Mouse (Mus musculus) ES-E14 (cell line): ENCODE data around the gene Grcc10. TPM values are rescaled to one million over a fixed set of nuclear protein-coding genes. Genes with fewer than 3 reads are reported as not detected.

Experiments
- DNase-seq: peaks from one replicate; pipeline ENCODE4 v3.0.0-alpha.2; 2013; ENCODE audit warnings: low read depth, low spot score
- H3K27ac ChIP-seq: 2 replicates; pipeline ENCODE4 v1.5.1; 2012; ENCODE audit warnings: low read depth, mild to moderate bottlenecking, low read length, moderate library complexity, mixed read lengths; ENCODE audit not compliant: poor library complexity, insufficient read depth, severe bottlenecking
- H3K36me3 ChIP-seq: 2 replicates; pipeline ENCODE4 v1.6.1; 2012; ENCODE audit warnings: mild to moderate bottlenecking, low read length, moderate library complexity, mixed read lengths; ENCODE audit not compliant: control insufficient read depth, poor library complexity, insufficient read depth, severe bottlenecking
- H3K4me1 ChIP-seq, 2 experiments: fragments of 150-350 bp in 1 of 2; sonication (generic) in 1 of 2; 2 replicates each; pipeline ENCODE4 v1.6.1; 2012; ENCODE audit warnings: low read length in 2 of 2, mild to moderate bottlenecking in 1 of 2, mixed read lengths in 1 of 2; ENCODE audit not compliant: control insufficient read depth in 2 of 2, insufficient read depth in 2 of 2, poor library complexity in 1 of 2
- H3K4me3 ChIP-seq, 2 experiments: fragments of 150-350 bp in 1 of 2; sonication (generic) in 1 of 2; 2 replicates each; pipeline ENCODE4 v1.5.1; 2012; ENCODE audit warnings: low read length in 2 of 2, low read depth in 1 of 2, mild to moderate bottlenecking in 1 of 2, mixed read lengths in 1 of 2; ENCODE audit not compliant: insufficient read depth in 1 of 2, poor library complexity in 1 of 2, severe bottlenecking in 1 of 2
- H3K9ac ChIP-seq: 2 replicates; pipeline ENCODE4 v1.6.1; 2012; ENCODE audit warnings: low read depth, mild to moderate bottlenecking, low read length, mixed read lengths; ENCODE audit not compliant: poor library complexity, insufficient read depth, severe bottlenecking
- H3K9me3 ChIP-seq: fragments of 150-350 bp; sonication (generic); 2 replicates; pipeline ENCODE4 v1.6.1; 2012; ENCODE audit warnings: low read depth, mild to moderate bottlenecking, low read length; ENCODE audit not compliant: control insufficient read depth, insufficient read depth
- CHD2 ChIP-seq: IDR thresholded peaks from 2 replicates; pipeline ENCODE4 v1.6.1; 2014; ENCODE audit warnings: mild to moderate bottlenecking, low read depth, low read length, inconsistent platforms
- HCFC1 ChIP-seq: IDR thresholded peaks from 2 replicates; pipeline ENCODE4 v1.6.1; 2012; ENCODE audit warnings: low read length, inconsistent platforms, borderline replicate concordance; ENCODE audit not compliant: insufficient read depth
- MAFK ChIP-seq: IDR thresholded peaks from 2 replicates; pipeline ENCODE4 v1.6.1; 2014; ENCODE audit warnings: mild to moderate bottlenecking, low read depth, low read length, inconsistent platforms; ENCODE audit not compliant: insufficient read depth
- ZC3H11A ChIP-seq: IDR thresholded peaks from 2 replicates; pipeline ENCODE4 v1.6.1; 2012; ENCODE audit warnings: low read depth, mild to moderate bottlenecking, inconsistent platforms, low read length, borderline replicate concordance
- ZNF384 ChIP-seq: IDR thresholded peaks from 2 replicates; pipeline ENCODE4 v1.6.1; 2012; ENCODE audit warnings: low read depth, low read length, inconsistent platforms
- in situ Hi-C, 2 experiments: fragments of 600-800 bp; cut with MboI; formaldehyde crosslinking; loops; one replicate each; pipeline ENCODE4 v1.15.1; 2025; ENCODE audit warnings: low sequenced_read_pairs in 2 of 2, inconsistent platforms in 1 of 2; ENCODE audit not compliant: unreplicated experiment in 2 of 2
- total RNA-seq: library from RNA; depleted of rRNA; stranded (reverse); fragments of 300-350 nt; gene quantifications from 2 replicates; pipeline ENCODE4 v1.2.3, GENCODE M21; 2012

Grcc10 gene
- total RNA-seq, 1 experiment, result 108 TPM

- in situ Hi-C loops, result no loop called here
Observed at GRCm38 (mm10) chr6:124724472-124724871, 16.7 kb downstream of the Grcc10 start.

DNA sequence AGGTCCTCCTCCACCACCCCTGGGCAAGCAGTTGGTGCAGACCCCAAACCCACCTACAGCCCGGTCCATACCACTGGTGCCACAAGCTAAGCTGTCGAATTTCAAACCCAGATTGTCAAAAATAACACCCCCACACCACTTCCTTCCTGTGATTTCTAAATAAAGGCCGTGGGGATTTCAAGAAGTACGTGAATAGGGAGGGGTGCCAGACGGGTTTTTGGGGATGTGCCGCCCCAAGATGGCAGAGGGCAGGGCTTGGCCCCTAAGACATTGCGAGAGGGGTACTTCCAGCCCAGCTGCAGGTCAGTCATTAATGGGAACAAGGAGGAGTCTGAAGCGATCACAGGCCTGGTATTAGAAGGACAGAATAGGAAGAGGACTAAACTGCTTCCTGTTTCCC, 17.6 kb downstream of the Grcc10 start:
- no peak overlapping the region for H3K4me3 ChIP-seq
- in situ Hi-C loops, result no loop called here
- TF ChIP-seq CHD2 (no peak), ZNF384 (no peak), HCFC1 (no peak), ZC3H11A (no peak), MAFK (no peak)

More at GRCm38 (mm10) chr6:124724472-124724871, 16.7 kb downstream of the Grcc10 start:
- Histone ChIP-seq H3K9ac (no peak overlapping the region), H3K4me1 (peaks cover 0 to 2% of the 10 kb centered on the region in 2 experiments; a peak in 1 of 4 replicates), H3K4me3 (no peak overlapping the region), H3K36me3 (no peaks in the 10 kb centered on the region; the same call in 1 of the 2 replicates), H3K27ac (no peak overlapping the region), H3K9me3 (no peaks in the 10 kb centered on the region)
- TF ChIP-seq HCFC1 (no peak), MAFK (peak; percentile 86)
- DNase-seq, result no peak

GRCm38 (mm10) chr6:124722876-124723473, 18.2 kb downstream of the Grcc10 start:
- no peak for DNase-seq
- Histone ChIP-seq H3K4me1 (peaks cover 0 to 8% of the 10 kb centered on the region in 2 experiments; a peak in 2 of 4 replicates), H3K27ac (no peak overlapping the region), H3K4me3 (no peak overlapping the region), H3K9ac (no peak overlapping the region), H3K36me3 (no peaks in the 10 kb centered on the region), H3K9me3 (no peaks in the 10 kb centered on the region)
- in situ Hi-C loops, result no loop called here
- TF ChIP-seq CHD2 (no peak), HCFC1 (no peak), MAFK (no peak), ZNF384 (no peak), ZC3H11A (no peak)

More for the DNA sequence above, 17.6 kb downstream of the Grcc10 start:
- no peak overlapping the region for H3K27ac ChIP-seq
- H3K36me3 ChIP-seq, result no peaks in the 10 kb centered on the region
- H3K4me1 ChIP-seq, result peaks cover 0 to 8% of the 10 kb centered on the region in 2 experiments; a peak in 2 of 4 replicates
- H3K9me3 ChIP-seq, result no peaks in the 10 kb centered on the region
- DNase-seq, result no peak
- no peak overlapping the region for H3K9ac ChIP-seq

GRCm38 (mm10) chr6:124720904-124721303, 20.3 kb downstream of the Grcc10 start:
- no peak overlapping the region for H3K27ac ChIP-seq
- in situ Hi-C loops, result no loop called here

More at GRCm38 (mm10) chr6:124720904-124721303, 20.3 kb downstream of the Grcc10 start:
- Histone ChIP-seq H3K4me3 (no peak overlapping the region), H3K9ac (no peak overlapping the region), H3K36me3 (peaks cover 13% of the 10 kb centered on the region), H3K9me3 (no peaks in the 10 kb centered on the region), H3K4me1 (peaks cover 0 to 14% of the 10 kb centered on the region in 2 experiments; a peak in 3 of 4 replicates)
- DNase-seq, result no peak
- TF ChIP-seq MAFK, result no peak
- TF ChIP-seq ZC3H11A, result no peak
